Mouse (Mus musculus) A20 (cell line): Measurements from ENCODE around the gene Me3.

ENCODE experiments used
- DNase-seq: peaks from one replicate; pipeline ENCODE4 v3.0.0-alpha.2; 2011; ENCODE audit warnings: low read depth, low spot score

The Me3 gene

GRCm38 (mm10) chr7:89903007-89903406, 270.8 kb downstream of the Me3 start:
- no peak for DNase-seq

- no peak for DNase-seq
These were observed 271.5 kb downstream of the Me3 start, which contains the start of gene Ccdc81 for GRCm38 (mm10) chr7:89903442-89904343. Gene Ccdc81 (minus strand): TSS chr7:89903629.
